Mouse (Mus musculus): ENCODE results near the gene Hecw2.

GRCm38 (mm10) chr1:53846665-53847237 is 348.2 kb downstream of the Hecw2 start:
- TF ChIP-seq POLR2A (IDR thresholded peaks at IDR 0.05; ENCODE audit: low read depth, low read length) (no peak), CTCF (conservative IDR thresholded peaks at IDR 0.05; ENCODE audit: insufficient read depth, insufficient read length, low read depth, low read length) (no peak)

Measured in kidney, adult 2 months (tissue).